Mouse (Mus musculus): Measurements from ENCODE around the gene Mrpl27.

- TF ChIP-seq POLR2A (IDR thresholded peaks at IDR 0.05; ENCODE audit: extremely low read depth, insufficient read depth, low read length) (no peak), CTCF (IDR thresholded peaks at IDR 0.05; ENCODE audit: low read depth, low read length) (no peak)
Observed at GRCm38 (mm10) chr11:94665281-94665680, 11.7 kb downstream of the Mrpl27 start.
